Mouse (Mus musculus): ENCODE results near the gene Hap1.

- TF ChIP-seq POLR2A (IDR thresholded peaks at IDR 0.05; ENCODE audit: borderline replicate concordance, control insufficient read depth, low read depth, low read length) (no peak), CTCF (IDR thresholded peaks at IDR 0.05; ENCODE audit: control insufficient read depth, insufficient read depth, low read length) (no peak)
These were observed 46.3 kb upstream of the Hap1 start for GRCm38 (mm10) chr11:100402240-100402639.

Data from bone marrow, adult 2 months (tissue).